Mouse (Mus musculus) megakaryocyte, embryonic 14.5 days (primary cell): ENCODE results near the gene Akr1c13. TPM values are rescaled to one million over a fixed set of nuclear protein-coding genes. Genes with fewer than 3 reads are reported as not detected.

ENCODE experiments used
- H3K27me3 ChIP-seq: replicated peaks from 2 replicates; pipeline ENCODE3; 2012; ENCODE audit warnings: inconsistent platforms
- H3K36me3 ChIP-seq: replicated peaks from 2 replicates; pipeline ENCODE3; 2012; ENCODE audit warnings: low read length, inconsistent platforms, mixed read lengths
- H3K4me1 ChIP-seq: 2 replicates; pipeline ENCODE4 v1.6.1; 2012; ENCODE audit warnings: inconsistent platforms
- H3K4me3 ChIP-seq: replicated peaks from 2 replicates; pipeline ENCODE3; 2012; ENCODE audit warnings: moderate library complexity, mild to moderate bottlenecking, inconsistent platforms
- H3K9me3 ChIP-seq: 2 replicates; pipeline ENCODE4 v1.6.1; 2012; ENCODE audit warnings: inconsistent platforms
- FLI1 ChIP-seq: IDR thresholded peaks from 2 replicates; pipeline ENCODE4 v1.6.1; 2012; ENCODE audit warnings: low read length, inconsistent platforms, mixed read lengths
- GATA1 ChIP-seq: IDR thresholded peaks from 3 replicates; pipeline ENCODE4 v1.6.1; 2012; ENCODE audit warnings: mixed read lengths, low read length, inconsistent platforms, borderline replicate concordance
- polyA plus RNA-seq: library from polyadenylated mRNA; stranded (reverse); fragments of >175 nt; gene quantifications from 2 replicates; pipeline ENCODE4 v1.2.3, GENCODE M21; 2012; ENCODE audit warnings: low replicate concordance; ENCODE audit not compliant: insufficient read depth

Akr1c13 gene
- polyA plus RNA-seq, 1 experiment = 4.7 TPM

GRCm38 (mm10) chr13:4244861-4245559 lies 54.1 kb downstream of the Akr1c13 start:
- no peaks in the 10 kb centered on the region for H3K9me3 ChIP-seq
- TF ChIP-seq GATA1 = no peak
- no peak for TF ChIP-seq FLI1
- no peaks in the 10 kb centered on the region for H3K36me3 ChIP-seq
- H3K4me3 ChIP-seq = peak overlapping the region; percentile 14
- H3K4me1 ChIP-seq = 0 out of 2 replicates have a peak, but pooled peaks cover 2% of the 10 kb centered on the region
- H3K27me3 ChIP-seq = no peaks in the 10 kb centered on the region

- Histone ChIP-seq H3K4me1 (0 out of 2 replicates have a peak, but pooled peaks cover 2% of the 10 kb centered on the region), H3K9me3 (no peaks in the 10 kb centered on the region), H3K27me3 (no peaks in the 10 kb centered on the region), H3K4me3 (no peak overlapping the region), H3K36me3 (no peaks in the 10 kb centered on the region)
- no peak for TF ChIP-seq FLI1
- no peak for TF ChIP-seq GATA1
Observed at GRCm38 (mm10) chr13:4249347-4249746, 58.4 kb downstream of the Akr1c13 start.

Other genes starting within 250 kb of the Akr1c13 start
- gene Ucn3, start 245.8 kb upstream of the Akr1c13 start, polyA plus RNA-seq = not detected in 2 replicates
- not detected in 2 replicates for gene Akr1c14, start 142.1 kb upstream of the Akr1c13 start, polyA plus RNA-seq
- not detected in 2 replicates for gene Akr1c18, start 40.5 kb upstream of the Akr1c13 start, polyA plus RNA-seq
- not detected in 2 replicates for gene Akr1c19, start 37.5 kb downstream of the Akr1c13 start, polyA plus RNA-seq
- gene Akr1c12, start 88.3 kb downstream of the Akr1c13 start, polyA plus RNA-seq = 0.22 TPM in 1 of 2 replicates, not detected in the other
- not detected in 2 replicates for gene Akr1c6, start 243.2 kb downstream of the Akr1c13 start, polyA plus RNA-seq